Mouse (Mus musculus) myocyte (in vitro differentiated cells): ENCODE data around the gene Myh14. TPM values are rescaled to one million over a fixed set of nuclear protein-coding genes. Genes with fewer than 3 reads are reported as not detected.

Source experiments
- H3K27me3 ChIP-seq: one replicate; pipeline ENCODE4 v1.6.1; 2011; ENCODE audit not compliant: control insufficient read depth, insufficient read depth, insufficient read length
- H3K36me3 ChIP-seq: one replicate; pipeline ENCODE4 v1.6.1; 2011; ENCODE audit not compliant: control insufficient read depth, insufficient read depth
- H3K4me2 ChIP-seq: one replicate; pipeline ENCODE4 v1.6.1; 2011; ENCODE audit warnings: low read depth, control low read depth
- H3K4me3 ChIP-seq: one replicate; pipeline ENCODE4 v1.5.1; 2011; ENCODE audit warnings: mild to moderate bottlenecking, control low read depth, moderate library complexity
- H3K79me2 ChIP-seq: one replicate; pipeline ENCODE4 v1.6.1; 2011; ENCODE audit not compliant: control insufficient read depth, insufficient read depth
- H3ac ChIP-seq: one replicate; pipeline ENCODE4 v1.6.1; 2011; ENCODE audit not compliant: control insufficient read depth, insufficient read length
- CEBPB ChIP-seq: IDR thresholded peaks from 2 replicates; pipeline ENCODE4 v1.6.1; 2011; ENCODE audit warnings: mild to moderate bottlenecking, moderate library complexity; ENCODE audit not compliant: poor library complexity, insufficient read depth, severe bottlenecking
- E2F4 ChIP-seq: IDR thresholded peaks from one replicate; pipeline ENCODE4 v1.6.1; 2011; ENCODE audit warnings: mild to moderate bottlenecking, control low read depth, moderate library complexity; ENCODE audit not compliant: insufficient read depth
- MAX ChIP-seq: IDR thresholded peaks from one replicate; pipeline ENCODE4 v1.6.1; 2011; ENCODE audit warnings: low read depth, mild to moderate bottlenecking, control low read depth
- MYOD1 ChIP-seq, 3 experiments: IDR thresholded peaks; one replicate each; pipeline ENCODE4 v1.6.1; 2011; ENCODE audit warnings: control low read depth in 2 of 3, low read depth in 2 of 3, mild to moderate bottlenecking in 2 of 3, moderate library complexity in 1 of 3; ENCODE audit not compliant: insufficient read length in 2 of 3, control insufficient read depth in 1 of 3
- MYOG ChIP-seq, 3 experiments: IDR thresholded peaks; one replicate each; pipeline ENCODE4 v1.6.1; 2011; ENCODE audit warnings: control low read depth in 2 of 3, low read depth in 2 of 3, mild to moderate bottlenecking in 2 of 3; ENCODE audit not compliant: insufficient read length in 2 of 3, control insufficient read depth in 1 of 3, insufficient read depth in 1 of 3
- POLR2A ChIP-seq: IDR thresholded peaks from one replicate; pipeline ENCODE4 v1.6.1; 2011; ENCODE audit warnings: low read depth, mild to moderate bottlenecking, control low read depth, moderate library complexity; ENCODE audit not compliant: insufficient read length
- POLR2AphosphoS2 ChIP-seq: IDR thresholded peaks from one replicate; pipeline ENCODE4 v1.6.1; 2011; ENCODE audit warnings: low read depth, control low read depth; ENCODE audit not compliant: insufficient read length
- REST ChIP-seq: IDR thresholded peaks from one replicate; pipeline ENCODE4 v1.6.1; 2011; ENCODE audit warnings: mild to moderate bottlenecking, control low read depth, moderate library complexity; ENCODE audit not compliant: insufficient read depth, insufficient read length
- SRF ChIP-seq: IDR thresholded peaks from one replicate; pipeline ENCODE4 v1.6.1; 2011; ENCODE audit warnings: low read depth; ENCODE audit not compliant: control insufficient read depth, insufficient read length
- TCF12 ChIP-seq: IDR thresholded peaks from one replicate; pipeline ENCODE4 v1.6.1; 2011; ENCODE audit warnings: mild to moderate bottlenecking, control low read depth; ENCODE audit not compliant: poor library complexity, insufficient read depth, severe bottlenecking
- TCF3 ChIP-seq: IDR thresholded peaks from one replicate; pipeline ENCODE4 v1.6.1; 2011; ENCODE audit warnings: low read depth, control low read depth; ENCODE audit not compliant: insufficient read length
- USF1 ChIP-seq: IDR thresholded peaks from one replicate; pipeline ENCODE4 v1.6.1; 2011; ENCODE audit warnings: low read depth, mild to moderate bottlenecking, control low read depth, moderate library complexity
- polyA plus RNA-seq: library from polyadenylated mRNA; unstranded; fragments of >200 nt; fragmentation: generic; extraction: Trizol; gene quantifications from one replicate; pipeline ENCODE4 v1.2.1, GENCODE M21; 2012; ENCODE audit warnings: missing spikeins

Gene Myh14
- polyA plus RNA-seq, 1 experiment: 0.17 TPM

- peaks cover 20% of the 10 kb centered on the region for H3K27me3 ChIP-seq
- H3K79me2 ChIP-seq: no peaks in the 10 kb centered on the region
- H3K4me3 ChIP-seq: no peak overlapping the region
- H3ac ChIP-seq: no peak overlapping the region
- TF ChIP-seq TCF3 (no peak), REST (no peak), MYOG (IDR thresholded peaks at IDR 0.05; ENCODE audit: control insufficient read depth in 1 of 3, insufficient read depth in 1 of 3, insufficient read length in 2 of 3, low read depth in 2 of 3) (no peak), POLR2A (no peak), USF1 (no peak), E2F4 (no peak), MYOD1 (IDR thresholded peaks at IDR 0.05; ENCODE audit: control insufficient read depth in 1 of 3, insufficient read length in 2 of 3, low read depth in 2 of 3) (no peak), CEBPB (no peak), MAX (no peak), TCF12 (no peak), POLR2AphosphoS2 (no peak), SRF (no peak)
- H3K4me2 ChIP-seq: no peak overlapping the region
- H3K36me3 ChIP-seq: no peaks in the 10 kb centered on the region
Observed at GRCm38 (mm10) chr7:44560435-44561400, 109.9 kb downstream of the Myh14 start.

DNA sequence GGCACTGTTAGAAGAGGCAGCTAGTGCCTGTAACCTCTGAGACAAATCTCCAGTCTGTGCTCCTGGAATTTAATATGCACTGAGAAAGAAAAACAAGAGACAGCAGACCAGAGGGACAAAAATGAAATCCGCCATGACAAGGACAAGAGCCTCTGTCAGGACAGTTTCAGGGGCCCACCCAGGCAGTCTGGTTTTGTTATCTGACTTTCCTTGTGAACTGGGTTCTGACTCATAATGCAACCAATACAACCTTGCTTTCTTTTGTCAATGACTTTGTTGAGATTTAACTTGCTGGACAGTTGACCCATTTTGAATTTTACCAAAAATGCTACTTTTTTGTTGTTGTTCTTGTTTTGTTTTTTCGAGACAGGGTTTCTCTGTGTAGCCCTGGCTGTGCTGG, 113.0 kb downstream of the Myh14 start:
- peaks cover 4% of the 10 kb centered on the region for H3K27me3 ChIP-seq
- H3K36me3 ChIP-seq: no peaks in the 10 kb centered on the region
- peaks cover 3% of the 10 kb centered on the region for H3K79me2 ChIP-seq
- H3ac ChIP-seq: no peak overlapping the region
- H3K4me2 ChIP-seq: no peak overlapping the region
- TF ChIP-seq POLR2AphosphoS2: no peak
- TF ChIP-seq MYOG (IDR thresholded peaks at IDR 0.05; ENCODE audit: control insufficient read depth in 1 of 3, insufficient read depth in 1 of 3, insufficient read length in 2 of 3, low read depth in 2 of 3): no peak
- no peak for TF ChIP-seq TCF3
- no peak for TF ChIP-seq USF1
- no peak for TF ChIP-seq SRF
- no peak for TF ChIP-seq MAX
- TF ChIP-seq MYOD1 (IDR thresholded peaks at IDR 0.05; ENCODE audit: control insufficient read depth in 1 of 3, insufficient read length in 2 of 3, low read depth in 2 of 3): no peak
- no peak for TF ChIP-seq REST
- TF ChIP-seq E2F4: no peak
- no peak for TF ChIP-seq TCF12
- no peak for TF ChIP-seq CEBPB
- no peak for TF ChIP-seq POLR2A
- H3K4me3 ChIP-seq: no peak overlapping the region

Other genes with a start within 250 kb of the Myh14 start
- not detected for gene Lrrc4b, start 241.8 kb downstream of the Myh14 start, polyA plus RNA-seq
- not detected for gene Aspdh, start 205.5 kb downstream of the Myh14 start, polyA plus RNA-seq
- 233 TPM for gene Josd2, start 202.9 kb downstream of the Myh14 start, polyA plus RNA-seq
- gene Emc10, start 174.3 kb downstream of the Myh14 start, polyA plus RNA-seq: 98.2 TPM
- 1.7 TPM for gene Fam71e1, start 174.3 kb downstream of the Myh14 start, polyA plus RNA-seq
- gene Mybpc2, start 146.2 kb downstream of the Myh14 start, polyA plus RNA-seq: 4.7 TPM
- gene Spib, start 138.8 kb downstream of the Myh14 start, polyA plus RNA-seq: 0.05 TPM
- gene Pold1, start 122.0 kb downstream of the Myh14 start, polyA plus RNA-seq: 23.9 TPM
- 94.7 TPM for gene Nr1h2, start 116.9 kb downstream of the Myh14 start, polyA plus RNA-seq
- not detected for gene Napsa, start 98.5 kb downstream of the Myh14 start, polyA plus RNA-seq
- 0.92 TPM for gene Kcnc3, start 80.2 kb downstream of the Myh14 start, polyA plus RNA-seq
- not detected for gene Izumo2, start 37.9 kb upstream of the Myh14 start, polyA plus RNA-seq
- 20.6 TPM for gene Vrk3, start 77.6 kb upstream of the Myh14 start, polyA plus RNA-seq
- gene Zfp473, start 80.2 kb upstream of the Myh14 start, polyA plus RNA-seq: 0.12 TPM
- gene Nup62, start 145.2 kb upstream of the Myh14 start, polyA plus RNA-seq: 77.0 TPM
- 1.9 TPM for gene Il4i1, start 145.5 kb upstream of the Myh14 start, polyA plus RNA-seq
- gene Atf5, start 145.8 kb upstream of the Myh14 start, polyA plus RNA-seq: 939 TPM
- gene Akt1s1, start 178.1 kb upstream of the Myh14 start, polyA plus RNA-seq: 200 TPM
- 53.8 TPM for gene Tbc1d17, start 178.2 kb upstream of the Myh14 start, polyA plus RNA-seq
- gene Pnkp, start 186.3 kb upstream of the Myh14 start, polyA plus RNA-seq: 47.9 TPM
- 298 TPM for gene Ptov1, start 198.9 kb upstream of the Myh14 start, polyA plus RNA-seq
- gene Med25, start 221.9 kb upstream of the Myh14 start, polyA plus RNA-seq: 57.4 TPM
- 11.6 TPM for gene Fuz, start 225.2 kb upstream of the Myh14 start, polyA plus RNA-seq